16 mouse cellular contexts compared by ENCODE assay signal in the genomic region with DNA sequence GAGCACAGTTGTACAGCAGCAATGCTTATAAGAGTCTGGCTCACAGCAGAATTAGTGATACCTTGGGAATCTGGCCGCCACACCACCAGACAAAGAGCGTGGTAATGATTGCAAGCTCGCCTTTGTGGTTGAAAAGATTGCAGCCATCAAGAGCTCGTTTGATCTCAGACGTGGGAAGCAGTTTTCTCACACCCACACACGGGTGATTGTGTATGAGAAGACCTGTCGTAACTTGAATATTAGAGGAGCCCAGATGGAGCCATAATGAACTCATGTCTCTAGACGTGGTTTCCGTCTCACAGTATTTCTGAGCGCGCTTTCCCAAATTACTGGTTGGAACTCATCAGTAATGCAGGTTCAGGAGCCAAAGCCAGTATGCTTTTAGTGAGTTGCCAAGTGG. TPM values are rescaled to one million over a fixed set of nuclear protein-coding genes. Genes with fewer than 3 reads are reported as not detected.
"Had no signal": no experiment of that assay in that cellular context is flagged by ENCODE, and none has a peak within 500 bp of the region (broad histone marks: within the 10 kb centered on the region; RNA-seq: fewer than 3 reads in every experiment).

No protein-coding gene starts in this region.

- H3K36me3 ChIP-seq: limb, embryonic 13.5 days; midbrain, embryonic 13.5 days; stomach, embryonic 15.5 days had no signal

- H3K27ac ChIP-seq: kidney, postnatal 0 days; limb, embryonic 13.5 days; liver, embryonic 14.5 days; midbrain, embryonic 13.5 days; stomach, embryonic 15.5 days had no signal

- H3K9ac ChIP-seq: limb, embryonic 13.5 days; liver, embryonic 14.5 days; midbrain, embryonic 13.5 days; stomach, embryonic 15.5 days had no signal

- H3K9me3 ChIP-seq: limb, embryonic 13.5 days; midbrain, embryonic 13.5 days; stomach, embryonic 15.5 days had no signal

- H3K4me3 ChIP-seq: limb, embryonic 13.5 days; midbrain, embryonic 13.5 days; stomach, embryonic 15.5 days had no signal

- ATAC-seq: midbrain, embryonic 13.5 days had no signal

- H3K27me3 ChIP-seq: limb, embryonic 13.5 days; midbrain, embryonic 13.5 days; stomach, embryonic 15.5 days had no signal

- DNase-seq: kidney, adult 9 months; kidney, postnatal 36 days; left cerebral cortex, postnatal 4 days; lung, adult 18-20 months; right cerebral cortex, postnatal 14 days; thymus, postnatal 36 days had no signal

- H3K4me1 ChIP-seq: stomach, embryonic 15.5 days had no signal

- H3K4me2 ChIP-seq: limb, embryonic 13.5 days; midbrain, embryonic 13.5 days; stomach, embryonic 15.5 days had no signal

RNA-seq across cellular contexts. Expression of gene Ros1, which starts 58.4 kb away (rescaled TPM):
- polyA plus RNA-seq: limb, embryonic 13.5 days; liver, adult 2 months; midbrain, embryonic 13.5 days; midbrain, postnatal 0 days; neural tube, embryonic 11.5 days; spleen, adult 2 months; thymus, postnatal 0 days had no signal
